Comparison of ENCODE assay signal across 8 mouse cellular contexts in the genomic region with DNA sequence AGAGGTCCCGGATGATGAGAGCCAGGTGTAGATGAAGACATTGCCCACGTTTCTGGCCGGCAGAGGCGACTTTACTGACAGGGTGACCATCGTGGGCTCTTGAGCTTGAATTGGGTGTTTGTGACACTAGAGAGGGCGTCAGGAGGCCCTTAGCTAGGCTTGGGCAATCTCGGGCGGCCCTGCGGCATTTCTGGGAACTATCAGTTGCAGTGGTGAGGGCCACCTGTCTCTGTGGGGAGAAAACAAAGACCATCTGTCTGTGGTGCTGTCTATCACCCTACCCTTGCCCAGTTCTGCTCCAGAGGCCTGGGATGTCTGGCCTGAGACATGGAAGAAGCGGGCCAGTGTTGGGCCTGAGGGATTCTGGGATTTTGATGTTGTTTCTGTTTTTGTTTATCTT.
DNase-seq lines count a peak whose midpoint lies in the region; ATAC-seq lines count a peak whose summit lies in the region.

No protein-coding gene starts in this region.

- no peaks in the 10 kb centered on the region for H3K9me3 ChIP-seq in kidney, embryonic 14.5 days (ENCODE audit: control insufficient read depth, low read length)
- no peaks in the 10 kb centered on the region for H3K9me3 ChIP-seq in forebrain, embryonic 13.5 days (replicated peaks)
- peaks cover 3% of the 10 kb centered on the region; the same call in 1 of the 2 replicates for H3K9me3 ChIP-seq in liver, embryonic 12.5 days (replicated peaks)
- H3K9me3 ChIP-seq in neural tube, embryonic 12.5 days = no peaks in the 10 kb centered on the region

- 0 out of 2 replicates have a peak overlapping the region, but pooled peaks have one; percentile 40 for H3K4me2 ChIP-seq in kidney, embryonic 14.5 days (replicated peaks; ENCODE audit: low read depth, low read length)
- H3K4me2 ChIP-seq in forebrain, embryonic 13.5 days = peak overlapping the region; percentile 68
- peak overlapping the region; percentile 52 for H3K4me2 ChIP-seq in liver, embryonic 12.5 days
- H3K4me2 ChIP-seq in neural tube, embryonic 12.5 days (replicated peaks) = peak overlapping the region; percentile 61

- no peak for DNase-seq in kidney, adult 9 months
- no peak for DNase-seq in frontal cortex, postnatal 14 days (ENCODE audit: low spot score in 2 of 2)
- DNase-seq in adrenal gland, postnatal 10 days = no peak
- DNase-seq in left cerebral cortex, adult 9 months (ENCODE audit: low spot score in 2 of 2) = no peak

- H3K4me3 ChIP-seq in kidney, embryonic 14.5 days (ENCODE audit: low read length) = no peak overlapping the region
- H3K4me3 ChIP-seq in forebrain, embryonic 13.5 days = no peak overlapping the region
- H3K4me3 ChIP-seq in liver, embryonic 12.5 days = no peak overlapping the region
- no peak overlapping the region for H3K4me3 ChIP-seq in neural tube, embryonic 12.5 days

- peak overlapping the region; percentile 5 for H3K27ac ChIP-seq in kidney, embryonic 14.5 days (ENCODE audit: low read depth, low read length)
- 0 out of 2 replicates have a peak overlapping the region, but pooled peaks have one; percentile 81 for H3K27ac ChIP-seq in forebrain, embryonic 13.5 days
- H3K27ac ChIP-seq in liver, embryonic 12.5 days = 0 out of 2 replicates have a peak overlapping the region, but pooled peaks have one; percentile 45
- H3K27ac ChIP-seq in neural tube, embryonic 12.5 days = no peak overlapping the region; the same call in 1 of the 2 replicates

- peaks cover 9% of the 10 kb centered on the region for H3K4me1 ChIP-seq in kidney, embryonic 14.5 days (ENCODE audit: control insufficient read depth, insufficient read depth, low read length)
- peaks cover 22% of the 10 kb centered on the region for H3K4me1 ChIP-seq in forebrain, embryonic 13.5 days
- H3K4me1 ChIP-seq in liver, embryonic 12.5 days = peaks cover 29% of the 10 kb centered on the region
- H3K4me1 ChIP-seq in neural tube, embryonic 12.5 days = peaks cover 16% of the 10 kb centered on the region

- no peaks in the 10 kb centered on the region for H3K27me3 ChIP-seq in kidney, embryonic 14.5 days (ENCODE audit: control insufficient read depth, insufficient read depth, low read length)
- H3K27me3 ChIP-seq in forebrain, embryonic 13.5 days = no peaks in the 10 kb centered on the region
- no peaks in the 10 kb centered on the region for H3K27me3 ChIP-seq in liver, embryonic 12.5 days (replicated peaks)
- no peaks in the 10 kb centered on the region for H3K27me3 ChIP-seq in neural tube, embryonic 12.5 days (replicated peaks)

- H3K36me3 ChIP-seq in kidney, embryonic 14.5 days (ENCODE audit: control insufficient read depth, insufficient read depth, low read length) = no peaks in the 10 kb centered on the region
- no peaks in the 10 kb centered on the region for H3K36me3 ChIP-seq in forebrain, embryonic 13.5 days (ENCODE audit: poor library complexity, severe bottlenecking)
- H3K36me3 ChIP-seq in liver, embryonic 12.5 days = no peaks in the 10 kb centered on the region
- no peaks in the 10 kb centered on the region for H3K36me3 ChIP-seq in neural tube, embryonic 12.5 days

- H3K9ac ChIP-seq in kidney, embryonic 14.5 days (ENCODE audit: low read depth, low read length) = no peak overlapping the region
- H3K9ac ChIP-seq in forebrain, embryonic 13.5 days = 0 out of 2 replicates have a peak overlapping the region, but pooled peaks have one; percentile 17
- H3K9ac ChIP-seq in liver, embryonic 12.5 days = no peak overlapping the region
- H3K9ac ChIP-seq in neural tube, embryonic 12.5 days = no peak overlapping the region

- WGBS in kidney, embryonic 14.5 days = 74% methylated on average over 10 of the region's 10 CpGs
- WGBS in forebrain, embryonic 13.5 days = 80% methylated on average over 10 of the region's 10 CpGs
- WGBS in liver, embryonic 12.5 days (ENCODE audit: insufficient replicate concordance) = 49% methylated on average over 10 of the region's 10 CpGs
- 76% methylated on average over 10 of the region's 10 CpGs for WGBS in neural tube, embryonic 12.5 days

- 0 out of 2 replicates have a peak, but pooled peaks have one; percentile 14 for ATAC-seq in kidney, embryonic 14.5 days (ENCODE audit: low FRiP score, low TSS enrichment)
- ATAC-seq in forebrain, embryonic 13.5 days = peak; percentile 22; the same call in 1 of the 2 replicates
- peak; percentile 53 for ATAC-seq in liver, embryonic 12.5 days
- ATAC-seq in neural tube, embryonic 12.5 days (ENCODE audit: low FRiP score, low read depth) = peak; percentile 27
